Mouse (Mus musculus): ENCODE measurements around the gene Recql. TPM values are rescaled to one million over a fixed set of nuclear protein-coding genes. Genes with fewer than 3 reads are reported as not detected.
A peak's percentile ranks its signal among the peaks of the same experiment; 100 is the strongest.

The Recql gene
- 21.9 and 29.5 TPM in 2 replicates for polyA plus RNA-seq (2014; fragmentation: Nextera tagmentation; extraction: Ambion mirVana)

- Histone ChIP-seq H3K4me2 (peak within 1 kb of the TSS; percentile 84), H3K9me3 (replicated peaks; ENCODE audit: control insufficient read depth, low read length) (no peaks in the 10 kb centered on the region), H3K4me1 (ENCODE audit: control insufficient read depth, insufficient read depth, low read length) (peaks cover 8% of the 10 kb centered on the region), H3K36me3 (ENCODE audit: control insufficient read depth, insufficient read depth, low read length) (no peaks in the 10 kb centered on the region), H3K27me3 (ENCODE audit: control insufficient read depth, insufficient read depth, low read length) (no peaks in the 10 kb centered on the region), H3K4me3 (ENCODE audit: low read depth, low read length) (peak within 1 kb of the TSS; percentile 79), H3K9ac (ENCODE audit: low read depth, low read length) (peak within 1 kb of the TSS; percentile 87), H3K27ac (ENCODE audit: low read depth, low read length) (0 out of 2 replicates have a peak within 1 kb of the TSS, but pooled peaks have one; percentile 15)
- ATAC-seq (replicated peaks; ENCODE audit: insufficient number of reproducible peaks, low FRiP score, low TSS enrichment) = peak; percentile 100
- under 1% methylated on average over 85 of the region's 87 CpGs for WGBS (ENCODE audit: insufficient replicate concordance)
Observed at GRCm38 (mm10) chr6:142387011-142387754, at the start of gene Recql, which contains the start of gene Golt1b. Recql (minus strand) TSS chr6:142387087. Golt1b (plus strand) TSS chr6:142387221.

- no peak for ATAC-seq (replicated peaks; ENCODE audit: insufficient number of reproducible peaks, low FRiP score, low TSS enrichment)
- no peak overlapping the region for H3K27ac ChIP-seq (ENCODE audit: low read depth, low read length)
- H3K9me3 ChIP-seq (replicated peaks; ENCODE audit: control insufficient read depth, low read length) = no peaks in the 10 kb centered on the region
- no peak overlapping the region for H3K9ac ChIP-seq (ENCODE audit: low read depth, low read length)
- H3K4me3 ChIP-seq (ENCODE audit: low read depth, low read length) = no peak overlapping the region
- H3K27me3 ChIP-seq (ENCODE audit: control insufficient read depth, insufficient read depth, low read length) = no peaks in the 10 kb centered on the region
- H3K4me1 ChIP-seq (ENCODE audit: control insufficient read depth, insufficient read depth, low read length) = no peaks in the 10 kb centered on the region
- no peaks in the 10 kb centered on the region for H3K36me3 ChIP-seq (ENCODE audit: control insufficient read depth, insufficient read depth, low read length)
- no peak overlapping the region for H3K4me2 ChIP-seq
Observed at GRCm38 (mm10) chr6:142429072-142429471, 42.2 kb upstream of the Recql start.

GRCm38 (mm10) chr6:142424976-142425375 lies 38.1 kb upstream of the Recql start:
- no peak overlapping the region for H3K4me3 ChIP-seq (ENCODE audit: low read depth, low read length)
- no peak for ATAC-seq (replicated peaks; ENCODE audit: insufficient number of reproducible peaks, low FRiP score, low TSS enrichment)
- H3K36me3 ChIP-seq (ENCODE audit: control insufficient read depth, insufficient read depth, low read length) = no peaks in the 10 kb centered on the region
- H3K9ac ChIP-seq (ENCODE audit: low read depth, low read length) = no peak overlapping the region
- no peaks in the 10 kb centered on the region for H3K4me1 ChIP-seq (ENCODE audit: control insufficient read depth, insufficient read depth, low read length)
- no peak overlapping the region for H3K4me2 ChIP-seq
- no peaks in the 10 kb centered on the region for H3K27me3 ChIP-seq (ENCODE audit: control insufficient read depth, insufficient read depth, low read length)
- no peak overlapping the region for H3K27ac ChIP-seq (ENCODE audit: low read depth, low read length)
- 80% methylated on average over 7 of the region's 7 CpGs for WGBS (ENCODE audit: insufficient replicate concordance)
- H3K9me3 ChIP-seq (replicated peaks; ENCODE audit: control insufficient read depth, low read length) = no peaks in the 10 kb centered on the region

- no peak for ATAC-seq (replicated peaks; ENCODE audit: insufficient number of reproducible peaks, low FRiP score, low TSS enrichment)
- 0 out of 2 replicates have a peak, but pooled peaks cover 4% of the 10 kb centered on the region for H3K4me1 ChIP-seq (ENCODE audit: control insufficient read depth, insufficient read depth, low read length)
- no peaks in the 10 kb centered on the region for H3K36me3 ChIP-seq (ENCODE audit: control insufficient read depth, insufficient read depth, low read length)
- under 1% methylated on average over 24 of the region's 24 CpGs for WGBS (ENCODE audit: insufficient replicate concordance)
- peaks cover 16% of the 10 kb centered on the region for H3K27me3 ChIP-seq (ENCODE audit: control insufficient read depth, insufficient read depth, low read length)
- peak overlapping the region; percentile 34; the same call in 1 of the 2 replicates for H3K9ac ChIP-seq (ENCODE audit: low read depth, low read length)
- peak overlapping the region; percentile 71 for H3K4me2 ChIP-seq
- no peak overlapping the region for H3K27ac ChIP-seq (ENCODE audit: low read depth, low read length)
- H3K9me3 ChIP-seq (replicated peaks; ENCODE audit: control insufficient read depth, low read length) = no peaks in the 10 kb centered on the region
- peak overlapping the region; percentile 40 for H3K4me3 ChIP-seq (ENCODE audit: low read depth, low read length)
Observed at GRCm38 (mm10) chr6:142414597-142414996, 27.7 kb upstream of the Recql start.

GRCm38 (mm10) chr6:142413845-142414244 lies 27.0 kb upstream of the Recql start:
- ATAC-seq (replicated peaks; ENCODE audit: insufficient number of reproducible peaks, low FRiP score, low TSS enrichment) = no peak
- H3K36me3 ChIP-seq (ENCODE audit: control insufficient read depth, insufficient read depth, low read length) = no peaks in the 10 kb centered on the region
- 12% methylated on average over 12 of the region's 12 CpGs for WGBS (ENCODE audit: insufficient replicate concordance)
- no peak overlapping the region for H3K27ac ChIP-seq (ENCODE audit: low read depth, low read length)
- H3K9me3 ChIP-seq (replicated peaks; ENCODE audit: control insufficient read depth, low read length) = no peaks in the 10 kb centered on the region
- peak overlapping the region; percentile 24; the same call in 1 of the 2 replicates for H3K4me2 ChIP-seq
- H3K27me3 ChIP-seq (ENCODE audit: control insufficient read depth, insufficient read depth, low read length) = peaks cover 16% of the 10 kb centered on the region
- H3K4me1 ChIP-seq (ENCODE audit: control insufficient read depth, insufficient read depth, low read length) = 0 out of 2 replicates have a peak, but pooled peaks cover 4% of the 10 kb centered on the region
- no peak overlapping the region for H3K4me3 ChIP-seq (ENCODE audit: low read depth, low read length)
- no peak overlapping the region for H3K9ac ChIP-seq (ENCODE audit: low read depth, low read length)

GRCm38 (mm10) chr6:142412906-142413491 lies 26.1 kb upstream of the Recql start, which contains the start of gene Spx:
Spx (plus strand) TSS chr6:142413441.
- no peak within 1 kb of the TSS for H3K27ac ChIP-seq (ENCODE audit: low read depth, low read length)
- ATAC-seq (replicated peaks; ENCODE audit: insufficient number of reproducible peaks, low FRiP score, low TSS enrichment) = no peak
- 62% methylated on average over 11 of the region's 11 CpGs for WGBS (ENCODE audit: insufficient replicate concordance)
- H3K9me3 ChIP-seq (replicated peaks; ENCODE audit: control insufficient read depth, low read length) = no peaks in the 10 kb centered on the region
- 0 out of 2 replicates have a peak, but pooled peaks cover 4% of the 10 kb centered on the region for H3K4me1 ChIP-seq (ENCODE audit: control insufficient read depth, insufficient read depth, low read length)
- H3K27me3 ChIP-seq (ENCODE audit: control insufficient read depth, insufficient read depth, low read length) = peaks cover 16% of the 10 kb centered on the region
- no peak within 1 kb of the TSS for H3K9ac ChIP-seq (ENCODE audit: low read depth, low read length)
- H3K4me2 ChIP-seq = peak within 1 kb of the TSS; percentile 71
- H3K36me3 ChIP-seq (ENCODE audit: control insufficient read depth, insufficient read depth, low read length) = no peaks in the 10 kb centered on the region
- peak within 1 kb of the TSS; percentile 40; the same call in 1 of the 2 replicates for H3K4me3 ChIP-seq (ENCODE audit: low read depth, low read length)

- no peaks in the 10 kb centered on the region for H3K36me3 ChIP-seq (ENCODE audit: control insufficient read depth, insufficient read depth, low read length)
- 17% methylated on average over 1 of the region's 1 CpGs for WGBS (ENCODE audit: insufficient replicate concordance)
- H3K4me3 ChIP-seq (ENCODE audit: low read depth, low read length) = no peak overlapping the region
- H3K4me1 ChIP-seq (ENCODE audit: control insufficient read depth, insufficient read depth, low read length) = 0 out of 2 replicates have a peak, but pooled peaks cover 4% of the 10 kb centered on the region
- ATAC-seq (replicated peaks; ENCODE audit: insufficient number of reproducible peaks, low FRiP score, low TSS enrichment) = no peak
- H3K9ac ChIP-seq (ENCODE audit: low read depth, low read length) = no peak overlapping the region
- H3K9me3 ChIP-seq (replicated peaks; ENCODE audit: control insufficient read depth, low read length) = no peaks in the 10 kb centered on the region
- no peak overlapping the region for H3K27ac ChIP-seq (ENCODE audit: low read depth, low read length)
- H3K4me2 ChIP-seq = no peak overlapping the region
- peaks cover 16% of the 10 kb centered on the region for H3K27me3 ChIP-seq (ENCODE audit: control insufficient read depth, insufficient read depth, low read length)
Observed at GRCm38 (mm10) chr6:142411140-142411539, 24.3 kb upstream of the Recql start.

GRCm38 (mm10) chr6:142395756-142396155 lies 8.9 kb upstream of the Recql start:
- 92% methylated on average over 6 of the region's 6 CpGs for WGBS (ENCODE audit: insufficient replicate concordance)
- no peak for ATAC-seq (replicated peaks; ENCODE audit: insufficient number of reproducible peaks, low FRiP score, low TSS enrichment)
- no peak overlapping the region for H3K9ac ChIP-seq (ENCODE audit: low read depth, low read length)

More at GRCm38 (mm10) chr6:142395756-142396155, 8.9 kb upstream of the Recql start:
- no peaks in the 10 kb centered on the region for H3K4me1 ChIP-seq (ENCODE audit: control insufficient read depth, insufficient read depth, low read length)
- no peaks in the 10 kb centered on the region for H3K27me3 ChIP-seq (ENCODE audit: control insufficient read depth, insufficient read depth, low read length)
- H3K36me3 ChIP-seq (ENCODE audit: control insufficient read depth, insufficient read depth, low read length) = peaks cover 9% of the 10 kb centered on the region
- no peaks in the 10 kb centered on the region for H3K9me3 ChIP-seq (replicated peaks; ENCODE audit: control insufficient read depth, low read length)
- no peak overlapping the region for H3K4me3 ChIP-seq (ENCODE audit: low read depth, low read length)
- no peak overlapping the region for H3K27ac ChIP-seq (ENCODE audit: low read depth, low read length)
- H3K4me2 ChIP-seq = no peak overlapping the region

All from heart, embryonic 11.5 days (tissue).